Mouse (Mus musculus) A20 (cell line): Measurements from ENCODE around the gene Polr2b.

Source experiments
- DNase-seq: peaks from one replicate; pipeline ENCODE4 v3.0.0-alpha.2; 2011; ENCODE audit warnings: low read depth, low spot score

Gene Polr2b

DNA sequence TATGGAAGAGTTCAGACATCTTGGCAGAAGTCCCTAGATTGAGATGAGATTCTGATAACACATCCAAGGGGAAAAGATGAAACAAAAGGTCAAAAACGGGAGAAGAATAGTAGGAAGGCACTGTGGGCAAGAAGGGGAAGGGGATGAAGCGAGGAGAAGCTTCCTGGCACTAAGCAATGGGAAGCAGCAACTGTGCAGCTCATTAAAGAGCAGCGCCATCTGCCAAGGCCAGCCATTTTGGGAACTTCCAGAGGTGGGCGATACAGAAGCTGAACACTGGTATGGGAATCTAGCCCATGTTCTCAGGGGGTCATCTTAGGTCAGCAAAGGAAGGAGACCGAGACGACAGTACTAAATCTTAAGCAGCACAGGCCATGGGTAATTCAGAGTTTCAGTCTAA is 53.7 kb downstream of the Polr2b start:
- no peak for DNase-seq

DNA sequence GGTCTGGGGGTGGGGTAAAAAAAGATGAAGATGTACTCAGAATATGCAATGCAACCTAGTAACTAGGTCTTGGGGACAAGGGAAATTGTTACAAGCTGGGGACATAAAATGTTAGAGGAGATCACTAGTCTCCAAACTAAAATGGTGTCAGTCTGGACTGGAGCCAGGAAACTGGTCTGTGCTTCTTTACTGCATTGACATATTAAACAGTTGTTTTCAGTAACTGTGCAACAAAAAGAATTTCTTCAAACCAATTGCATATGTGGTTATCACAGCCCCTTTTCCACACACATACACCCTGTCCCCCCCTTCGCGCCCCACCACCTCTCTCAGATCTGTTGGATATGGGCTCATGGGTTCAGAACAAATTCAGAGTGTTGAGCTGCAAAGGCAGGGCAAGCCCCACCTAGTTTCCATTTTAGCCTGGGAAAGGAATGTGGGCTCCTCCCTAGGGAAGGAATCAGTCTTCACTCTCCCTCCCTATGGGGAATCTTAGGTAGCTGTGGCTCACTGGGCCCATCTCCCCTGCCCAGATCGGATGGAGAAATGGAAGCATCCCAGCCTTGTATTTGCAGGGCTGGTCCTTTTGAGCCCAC is 54.6 kb downstream of the Polr2b start:
- no peak for DNase-seq

- DNase-seq, result no peak
Measured at GRCm38 (mm10) chr5:77366313-77366712, 56.4 kb downstream of the Polr2b start.

- DNase-seq, result no peak
Measured at GRCm38 (mm10) chr5:77367145-77367544, 57.2 kb downstream of the Polr2b start.

- DNase-seq, result peak; percentile 9
Measured at GRCm38 (mm10) chr5:77367682-77368081, 57.7 kb downstream of the Polr2b start.

DNA sequence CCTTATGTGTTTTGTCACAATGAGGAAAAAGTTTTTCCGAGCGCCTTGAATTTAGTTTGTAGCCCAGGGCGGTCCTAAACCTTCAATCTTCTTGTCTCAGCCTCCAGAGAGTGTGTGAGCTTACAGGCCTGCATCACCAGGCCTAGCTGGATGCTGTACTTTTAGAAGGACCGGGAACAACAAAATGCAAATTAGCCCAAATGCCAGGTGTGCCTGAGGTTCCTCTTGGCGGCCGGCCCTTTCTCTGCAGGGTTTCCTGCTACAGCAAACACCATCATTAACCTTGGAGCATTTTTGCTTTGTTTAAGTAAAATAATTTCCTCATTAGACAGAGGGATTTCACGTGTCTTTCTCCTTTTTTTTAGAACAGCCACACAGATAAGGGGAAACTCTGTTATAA is 58.2 kb downstream of the Polr2b start:
- peak; percentile 44 for DNase-seq

DNA sequence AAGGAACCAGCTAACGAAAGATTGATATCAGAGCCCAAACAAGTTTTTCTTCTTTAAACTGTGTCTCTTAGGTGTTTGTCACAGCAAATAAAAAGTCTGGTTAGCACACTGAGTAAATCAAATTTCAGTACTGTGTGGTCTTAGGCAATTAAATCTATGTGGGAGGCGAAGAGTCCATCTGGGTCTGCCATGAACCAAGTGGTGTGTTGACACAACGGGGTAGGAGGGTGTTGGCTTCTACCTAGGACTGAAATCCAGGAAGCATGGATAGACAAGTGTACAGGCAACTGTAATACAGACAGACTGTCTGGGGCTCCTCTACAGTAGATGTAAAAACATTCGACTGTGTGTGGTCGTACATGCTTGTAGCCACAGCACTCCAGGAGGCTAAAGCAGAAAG is 59.4 kb downstream of the Polr2b start:
- DNase-seq, result no peak

DNA sequence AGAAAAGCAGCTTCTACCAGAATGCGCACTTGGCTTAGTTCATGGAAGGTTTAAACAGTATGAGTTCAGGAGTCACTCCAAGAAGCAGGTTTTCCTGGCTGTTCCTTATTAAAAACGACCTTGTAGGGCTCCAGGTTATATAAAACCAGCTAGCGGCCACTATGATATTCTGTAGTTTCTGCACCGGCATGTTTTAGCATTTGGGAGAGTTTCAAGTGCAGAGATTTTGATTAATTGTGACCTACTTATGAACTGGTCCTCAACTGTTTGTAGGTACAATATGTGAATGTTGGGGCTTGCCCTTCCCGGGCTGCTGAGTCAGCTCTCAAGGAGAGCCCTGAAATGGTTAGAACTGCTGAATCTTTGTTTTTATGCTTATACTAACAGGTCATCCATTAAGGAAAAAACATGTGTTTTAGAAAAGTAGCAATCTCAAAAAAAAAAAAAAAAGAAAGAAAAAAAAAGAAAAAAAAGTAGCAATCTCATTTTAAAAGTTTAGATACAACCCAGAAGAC is 60.5 kb downstream of the Polr2b start:
- DNase-seq, result no peak

DNA sequence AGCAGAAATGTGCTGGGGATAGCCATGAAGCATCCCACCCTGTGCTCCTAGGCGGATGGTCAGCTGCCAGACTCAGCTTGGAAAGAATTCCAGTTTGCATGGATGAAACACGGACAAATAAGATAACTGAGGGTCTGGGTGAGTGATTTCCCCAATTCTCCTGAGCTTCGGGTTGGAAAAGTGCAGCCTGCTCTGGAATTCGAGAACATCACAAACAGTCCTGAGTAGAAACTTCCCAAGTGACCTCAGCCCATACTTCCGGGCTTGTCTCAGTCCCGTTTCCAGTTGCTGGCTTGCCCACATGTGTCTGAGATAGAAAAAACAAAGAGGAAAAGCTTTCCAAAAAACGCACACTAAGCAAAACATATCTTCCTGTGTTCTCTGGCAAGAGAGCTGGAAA is 62.3 kb downstream of the Polr2b start:
- DNase-seq, result no peak

DNA sequence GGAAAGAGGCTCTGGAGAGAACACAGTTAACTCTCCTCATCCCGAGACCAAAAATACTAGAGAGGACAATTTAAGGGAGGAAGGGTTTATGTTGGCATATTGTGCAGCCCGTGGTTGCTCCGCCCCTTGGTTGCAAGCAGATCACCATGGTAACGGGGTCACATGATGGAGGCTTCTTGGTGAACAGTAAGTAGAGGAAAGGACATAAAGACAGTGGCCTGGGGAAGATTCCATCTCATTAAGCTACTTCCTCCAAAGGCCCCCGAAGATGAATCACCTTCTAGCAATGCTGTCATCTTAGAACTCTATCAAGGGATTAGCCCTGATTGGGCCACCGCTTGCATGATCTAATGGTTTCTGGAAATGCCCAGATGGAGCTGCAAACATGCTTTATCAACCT is 62.8 kb downstream of the Polr2b start:
- no peak for DNase-seq

GRCm38 (mm10) chr5:77374945-77375344 is 65.0 kb downstream of the Polr2b start:
- no peak for DNase-seq

- DNase-seq, result no peak
Measured at GRCm38 (mm10) chr5:77375546-77375945, 65.6 kb downstream of the Polr2b start.

DNA sequence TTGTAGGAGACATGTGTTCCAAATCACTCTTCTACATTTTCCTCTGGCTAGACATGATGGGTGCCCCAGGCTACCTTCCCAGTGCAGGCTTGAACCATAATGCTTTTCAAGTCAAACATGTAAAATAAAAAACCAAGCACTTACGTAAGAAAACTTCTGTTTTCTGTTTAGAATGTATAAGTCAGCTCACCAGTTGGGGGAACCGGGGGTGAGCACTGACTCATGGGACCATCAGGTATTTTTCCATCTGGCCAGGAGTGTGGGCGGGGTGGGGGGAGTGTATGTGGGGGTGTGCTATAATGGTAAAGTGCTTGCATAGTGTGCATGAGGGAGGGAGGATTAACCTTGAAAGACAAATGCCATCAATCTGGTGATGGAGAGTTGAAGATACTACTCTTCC is 68.1 kb downstream of the Polr2b start:
- no peak for DNase-seq

- no peak for DNase-seq
Measured at GRCm38 (mm10) chr5:77379434-77380135, 69.6 kb downstream of the Polr2b start.

DNA sequence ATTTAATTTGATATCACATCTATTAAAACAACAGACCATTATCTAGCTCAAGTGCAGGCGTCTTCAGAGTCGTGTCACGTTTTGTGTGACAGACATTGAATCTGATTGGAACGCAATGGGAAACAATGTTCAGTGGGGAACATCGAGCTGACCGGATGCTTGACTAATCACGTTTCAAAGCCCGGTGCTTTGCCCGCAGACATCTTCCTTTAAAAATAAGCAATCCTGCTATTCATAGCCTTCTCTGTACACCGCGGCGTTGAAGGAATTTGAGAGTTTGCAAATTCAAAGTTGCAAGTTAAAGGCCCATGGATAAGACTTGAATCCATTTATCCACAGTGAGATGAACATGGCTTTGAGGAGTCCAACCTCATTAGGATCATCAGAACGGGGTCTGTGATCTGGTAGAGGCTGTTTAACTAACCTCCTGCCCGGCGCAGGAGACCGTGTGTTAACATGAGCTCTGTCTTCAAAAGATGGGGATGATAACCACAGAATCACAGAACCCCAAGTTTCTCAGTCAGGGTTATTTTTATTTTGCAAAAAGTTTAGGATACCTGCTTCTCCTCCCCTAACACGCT is 70.5 kb downstream of the Polr2b start:
- no peak for DNase-seq

DNA sequence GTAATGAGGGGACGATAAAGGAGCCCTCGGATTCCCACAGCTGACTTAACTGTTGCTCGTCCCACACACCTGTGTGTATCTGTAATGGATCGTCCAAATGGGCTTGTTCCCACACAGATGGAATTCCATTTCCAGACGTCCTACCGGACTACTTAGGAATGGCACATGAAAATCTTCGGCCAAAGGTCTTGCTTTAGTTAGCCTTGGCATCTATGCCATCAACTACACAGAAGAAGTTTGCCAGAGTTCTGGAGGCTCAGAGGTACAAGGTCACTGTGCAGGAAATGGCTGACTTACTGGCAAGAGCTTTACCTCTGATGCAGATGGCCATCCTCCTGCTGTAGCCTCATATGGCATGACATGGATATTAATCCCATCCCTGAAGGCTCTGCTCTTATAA is 71.3 kb downstream of the Polr2b start:
- DNase-seq, result no peak

DNA sequence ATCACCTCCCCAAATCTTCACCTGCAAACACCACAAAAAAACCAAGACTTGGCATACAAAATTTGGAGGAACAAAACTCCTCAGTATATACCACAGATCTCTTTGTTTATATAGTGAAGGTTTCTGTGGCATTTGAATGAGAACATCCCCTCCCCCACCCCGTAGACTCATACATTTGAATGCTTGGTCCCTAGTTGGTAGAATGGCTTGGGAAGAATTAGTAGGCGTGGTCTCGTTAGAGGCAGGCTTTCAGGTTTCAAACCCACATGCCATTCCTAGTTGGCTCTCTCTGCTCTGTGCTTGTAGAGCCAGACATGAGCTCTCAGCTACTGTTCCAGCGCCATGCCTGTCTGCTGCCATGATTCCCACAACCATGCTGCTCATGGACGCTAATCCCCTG is 71.7 kb downstream of the Polr2b start:
- DNase-seq, result no peak

DNA sequence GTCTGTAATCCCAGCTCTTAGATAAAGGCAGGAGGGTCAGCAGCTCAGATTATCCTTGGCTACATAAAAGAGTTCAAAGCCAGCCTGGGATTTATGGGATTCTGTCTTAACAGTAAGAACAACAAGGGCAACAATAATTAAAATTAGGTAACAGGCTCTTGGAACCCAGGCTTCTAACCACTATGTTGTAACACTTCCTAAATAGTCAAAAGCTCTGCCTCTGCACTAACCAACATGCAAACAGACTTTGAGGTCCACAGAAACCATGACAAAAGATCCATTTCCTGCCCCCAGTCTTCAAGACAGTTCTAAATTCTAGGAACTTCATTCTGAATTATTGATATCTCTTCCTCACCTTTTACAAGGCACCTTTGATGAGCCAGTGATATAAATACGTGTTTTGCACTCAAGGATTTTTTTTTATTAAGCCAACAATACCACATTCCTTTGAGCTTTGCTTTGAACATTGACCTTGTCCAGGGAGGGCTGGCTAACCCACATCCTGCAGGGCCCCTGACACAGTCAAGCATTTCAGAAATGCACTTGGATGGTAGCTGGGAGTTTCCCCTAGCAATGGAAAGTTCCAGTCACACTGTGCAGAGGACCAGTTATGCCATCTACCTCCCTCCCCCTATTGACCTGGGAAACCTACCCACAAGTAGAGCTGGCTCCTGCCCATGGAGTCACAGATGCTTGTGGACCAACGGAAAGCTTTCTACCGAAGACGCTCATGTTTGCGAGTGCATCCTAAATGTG is 74.0 kb downstream of the Polr2b start:
- DNase-seq, result no peak

DNA sequence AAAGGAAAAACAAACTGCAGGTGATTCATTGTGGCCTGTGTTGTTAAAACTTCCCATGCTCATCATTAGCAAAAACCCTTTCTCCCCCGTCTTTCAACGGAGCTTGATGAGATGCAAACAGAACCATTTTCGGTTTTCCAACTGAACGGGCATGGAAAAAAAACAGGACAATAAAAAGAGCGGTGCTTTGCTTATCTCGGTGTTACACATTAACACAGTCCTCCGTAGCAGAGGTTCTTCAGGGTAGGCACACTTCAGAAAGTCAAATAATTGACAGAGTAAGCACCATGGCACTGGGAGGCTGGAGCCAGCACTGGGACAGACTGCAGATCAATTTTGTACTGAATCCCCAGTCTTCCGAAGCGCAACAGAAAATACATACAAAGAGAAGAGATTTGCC is 74.8 kb downstream of the Polr2b start:
- DNase-seq, result no peak

DNA sequence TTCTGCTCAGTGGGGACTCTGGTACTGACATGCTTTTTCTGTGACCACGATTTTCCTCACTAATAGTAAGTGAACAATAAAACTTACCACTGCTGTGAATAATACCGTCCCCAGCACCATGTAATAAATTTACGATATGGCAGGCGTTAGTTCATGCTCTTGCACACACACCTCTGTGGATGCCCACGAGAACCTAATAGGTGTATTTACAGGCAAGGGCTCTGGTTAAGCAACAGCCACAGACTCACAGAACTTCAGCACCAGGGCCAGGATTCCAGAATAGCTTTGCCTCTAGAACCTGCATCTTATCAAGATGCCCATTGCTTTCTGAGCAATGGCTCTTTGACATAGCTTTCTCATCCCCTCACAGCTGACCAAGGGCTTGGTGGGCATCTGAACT is 75.3 kb downstream of the Polr2b start:
- DNase-seq, result no peak

DNA sequence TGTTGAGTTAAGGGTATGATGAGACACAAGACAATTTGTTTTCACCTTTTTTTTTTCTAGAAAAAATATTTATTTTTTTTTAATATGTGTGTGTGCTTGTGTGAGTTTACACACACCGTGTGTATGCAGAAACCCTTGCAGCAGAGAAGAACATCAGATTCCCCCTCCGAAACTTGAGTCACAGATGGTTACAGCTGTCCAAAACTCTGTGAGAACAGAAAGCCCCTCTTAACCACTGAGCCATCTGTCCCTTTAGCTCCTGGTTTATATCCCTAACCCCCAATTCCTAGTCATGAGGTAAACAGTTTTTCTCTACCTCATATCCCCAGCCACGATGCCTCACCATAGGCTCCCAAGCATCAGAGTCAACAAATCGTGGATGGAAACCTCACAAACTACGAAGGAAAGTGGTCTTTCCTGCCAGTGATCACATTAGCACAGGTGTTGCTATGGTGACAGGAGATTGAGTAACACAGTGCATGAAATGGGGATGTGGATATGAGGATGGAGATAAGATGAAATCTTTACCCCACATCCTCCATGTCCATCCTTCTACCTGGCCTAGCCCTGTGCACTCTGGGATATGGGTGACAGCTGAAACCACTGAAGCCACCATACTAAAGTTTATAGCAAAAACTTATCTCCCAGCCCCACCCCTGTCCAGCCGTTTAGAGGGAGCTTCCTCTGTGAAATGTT is 76.1 kb downstream of the Polr2b start:
- no peak for DNase-seq
